Mouse (Mus musculus) midbrain, embryonic 16.5 days (tissue): ENCODE measurements at regions not wholly inside any gene's neighbourhood (a gene's known extent, or its start where the extent isn't known, plus 50 kb on each side); places are given as distances from the start of the nearest gene placed in this dataset.

Source experiments
- ATAC-seq: fragments of 200-750 bp; cut with Nextera tagmentation; 2 replicates; pipeline ENCODE4 v1.8.0; 2017; ENCODE audit warnings: moderate TSS enrichment
- H3K27ac ChIP-seq: fragments of 300-500 bp; sonication (generic); 2 replicates; pipeline ENCODE4 v1.5.1; 2014; ENCODE audit warnings: mild to moderate bottlenecking, low read length, mixed read lengths
- H3K27me3 ChIP-seq: fragments of 300-500 bp; sonication (generic); 2 replicates; pipeline ENCODE4 v1.6.1; 2014; ENCODE audit warnings: low read depth, low read length, mixed read lengths; ENCODE audit not compliant: control insufficient read depth, insufficient read depth
- H3K36me3 ChIP-seq: fragments of 300-500 bp; sonication (generic); 2 replicates; pipeline ENCODE4 v1.6.1; 2014; ENCODE audit warnings: mild to moderate bottlenecking, low read length, moderate library complexity, mixed read lengths; ENCODE audit not compliant: control insufficient read depth, insufficient read depth
- H3K4me1 ChIP-seq: fragments of 300-500 bp; sonication (generic); 2 replicates; pipeline ENCODE4 v1.6.1; 2014; ENCODE audit warnings: mild to moderate bottlenecking, low read length, mixed read lengths; ENCODE audit not compliant: control insufficient read depth, insufficient read depth
- H3K4me2 ChIP-seq: fragments of 300-500 bp; sonication (generic); 2 replicates; pipeline ENCODE4 v1.6.1; 2014; ENCODE audit warnings: mild to moderate bottlenecking, low read length, mixed read lengths
- H3K4me3 ChIP-seq: fragments of 300-500 bp; sonication (generic); 2 replicates; pipeline ENCODE4 v1.5.1; 2014; ENCODE audit warnings: low read depth, mild to moderate bottlenecking, low read length, moderate library complexity, mixed read lengths
- H3K9ac ChIP-seq: fragments of 300-500 bp; sonication (generic); 2 replicates; pipeline ENCODE4 v1.6.1; 2014; ENCODE audit warnings: low read depth, low read length, mixed read lengths
- H3K9me3 ChIP-seq: fragments of 300-500 bp; sonication (generic); replicated peaks from 2 replicates; pipeline ENCODE4 v1.6.1; 2014; ENCODE audit warnings: mild to moderate bottlenecking, low read length, mixed read lengths; ENCODE audit not compliant: control insufficient read depth, poor library complexity, severe bottlenecking
- WGBS: fragments of 180-500 bp; shearing (Covaris S2); extraction: QIAGEN DNeasy Blood & Tissue Kit; methylation state at CpG from one replicate; pipeline ENCODE4 v1.1.7; 2014; 5-methylcytosine and 5-hydroxymethylcytosine counted together

GRCm38 (mm10) chr10:51056950-51057349 is 162.4 kb downstream of the Sim1 start:
- H3K36me3 ChIP-seq, result no peaks in the 10 kb centered on the region
- H3K9me3 ChIP-seq, result 0 out of 2 replicates have a peak, but pooled peaks cover 3% of the 10 kb centered on the region
- H3K27ac ChIP-seq, result no peak overlapping the region
- 37% methylated on average over 1 of the region's 1 CpGs for WGBS
- ATAC-seq, result 0 out of 2 replicates have a peak, but pooled peaks have one; percentile 66
- no peak overlapping the region for H3K4me3 ChIP-seq
- H3K4me2 ChIP-seq, result no peak overlapping the region
- H3K9ac ChIP-seq, result no peak overlapping the region
- H3K4me1 ChIP-seq, result no peaks in the 10 kb centered on the region
- no peaks in the 10 kb centered on the region for H3K27me3 ChIP-seq

GRCm38 (mm10) chr10:51058333-51058732 is 163.8 kb downstream of the Sim1 start:
- H3K4me2 ChIP-seq, result no peak overlapping the region
- H3K4me3 ChIP-seq, result no peak overlapping the region
- WGBS, result 89% methylated on average over 5 of the region's 5 CpGs
- H3K36me3 ChIP-seq, result no peaks in the 10 kb centered on the region
- no peaks in the 10 kb centered on the region for H3K27me3 ChIP-seq
- H3K4me1 ChIP-seq, result no peaks in the 10 kb centered on the region
- ATAC-seq, result no peak
- H3K9ac ChIP-seq, result no peak overlapping the region
- H3K27ac ChIP-seq, result no peak overlapping the region
- 0 out of 2 replicates have a peak, but pooled peaks cover 3% of the 10 kb centered on the region for H3K9me3 ChIP-seq

GRCm38 (mm10) chr10:51101590-51101989 is 207.0 kb downstream of the Sim1 start:
- no peak for ATAC-seq
- H3K27ac ChIP-seq, result no peak overlapping the region
- H3K27me3 ChIP-seq, result no peaks in the 10 kb centered on the region
- no peaks in the 10 kb centered on the region for H3K9me3 ChIP-seq
- no peaks in the 10 kb centered on the region for H3K36me3 ChIP-seq
- no peak overlapping the region for H3K9ac ChIP-seq
- no peak overlapping the region for H3K4me2 ChIP-seq
- 100% methylated on average over 1 of the region's 1 CpGs for WGBS
- H3K4me3 ChIP-seq, result no peak overlapping the region
- H3K4me1 ChIP-seq, result no peaks in the 10 kb centered on the region

- no peaks in the 10 kb centered on the region for H3K9me3 ChIP-seq
- no peak overlapping the region for H3K4me3 ChIP-seq
- H3K4me1 ChIP-seq, result peaks cover 9% of the 10 kb centered on the region; the same call in 1 of the 2 replicates
- no peak for ATAC-seq
- H3K9ac ChIP-seq, result no peak overlapping the region
- H3K27ac ChIP-seq, result no peak overlapping the region
- H3K4me2 ChIP-seq, result no peak overlapping the region
- H3K36me3 ChIP-seq, result no peaks in the 10 kb centered on the region
- peaks cover 5% of the 10 kb centered on the region for H3K27me3 ChIP-seq
Measured at GRCm38 (mm10) chr10:51151833-51152232, 257.3 kb downstream of the Sim1 start.

- ATAC-seq, result peak; percentile 89
- Histone ChIP-seq H3K36me3 (no peaks in the 10 kb centered on the region), H3K4me1 (peaks cover 9% of the 10 kb centered on the region; the same call in 1 of the 2 replicates), H3K9ac (peak overlapping the region; percentile 49; the same call in 1 of the 2 replicates), H3K27ac (peak overlapping the region; percentile 3; the same call in 1 of the 2 replicates), H3K9me3 (no peaks in the 10 kb centered on the region), H3K4me2 (peak overlapping the region; percentile 67), H3K4me3 (peak overlapping the region; percentile 33), H3K27me3 (peaks cover 5% of the 10 kb centered on the region)
- WGBS, result 4% methylated on average over 13 of the region's 13 CpGs
Measured at GRCm38 (mm10) chr10:51153484-51153985, 259.0 kb downstream of the Sim1 start.

- 21% methylated on average over 2 of the region's 2 CpGs for WGBS
- Histone ChIP-seq H3K36me3 (no peaks in the 10 kb centered on the region), H3K4me3 (peak overlapping the region; percentile 33; the same call in 1 of the 2 replicates), H3K4me1 (peaks cover 9% of the 10 kb centered on the region; the same call in 1 of the 2 replicates), H3K9ac (no peak overlapping the region), H3K27me3 (peaks cover 5% of the 10 kb centered on the region), H3K4me2 (peak overlapping the region; percentile 67), H3K9me3 (no peaks in the 10 kb centered on the region), H3K27ac (no peak overlapping the region)
- no peak; the same call in 1 of the 2 replicates for ATAC-seq
Measured at GRCm38 (mm10) chr10:51154016-51154415, 259.5 kb downstream of the Sim1 start.

GRCm38 (mm10) chr10:51154743-51155142 is 260.2 kb downstream of the Sim1 start:
- Histone ChIP-seq H3K36me3 (no peaks in the 10 kb centered on the region), H3K27ac (no peak overlapping the region), H3K4me1 (peaks cover 9% of the 10 kb centered on the region; the same call in 1 of the 2 replicates), H3K4me3 (no peak overlapping the region), H3K9ac (no peak overlapping the region), H3K9me3 (no peaks in the 10 kb centered on the region), H3K4me2 (no peak overlapping the region), H3K27me3 (peaks cover 5% of the 10 kb centered on the region)
- 77% methylated on average over 2 of the region's 2 CpGs for WGBS
- no peak for ATAC-seq

GRCm38 (mm10) chr10:51173619-51174018 is 279.1 kb downstream of the Sim1 start:
- no peak overlapping the region for H3K9ac ChIP-seq
- no peaks in the 10 kb centered on the region for H3K4me1 ChIP-seq
- WGBS, result 93% methylated on average over 3 of the region's 3 CpGs
- H3K4me3 ChIP-seq, result no peak overlapping the region
- H3K27me3 ChIP-seq, result no peaks in the 10 kb centered on the region
- H3K27ac ChIP-seq, result no peak overlapping the region
- no peak overlapping the region for H3K4me2 ChIP-seq
- no peaks in the 10 kb centered on the region for H3K36me3 ChIP-seq
- H3K9me3 ChIP-seq, result no peaks in the 10 kb centered on the region
- no peak for ATAC-seq

GRCm38 (mm10) chr10:51175993-51176577 is 281.5 kb downstream of the Sim1 start:
- no peaks in the 10 kb centered on the region for H3K36me3 ChIP-seq
- ATAC-seq, result no peak
- no peak overlapping the region for H3K9ac ChIP-seq
- H3K27me3 ChIP-seq, result no peaks in the 10 kb centered on the region
- no peak overlapping the region for H3K27ac ChIP-seq
- no peaks in the 10 kb centered on the region for H3K4me1 ChIP-seq
- no peaks in the 10 kb centered on the region for H3K9me3 ChIP-seq
- WGBS, result 89% methylated on average over 3 of the region's 3 CpGs
- H3K4me2 ChIP-seq, result no peak overlapping the region
- H3K4me3 ChIP-seq, result no peak overlapping the region
